Mouse (Mus musculus) cerebellum, postnatal 4 days (tissue): ENCODE measurements around the gene Rpl27a.

Source experiments
- DNase-seq, 2 experiments: peaks; one replicate each; pipeline ENCODE4 v3.0.0; 2022; ENCODE audit warnings: low spot score in 2 of 2, mixed read lengths in 1 of 2

Gene Rpl27a

DNA sequence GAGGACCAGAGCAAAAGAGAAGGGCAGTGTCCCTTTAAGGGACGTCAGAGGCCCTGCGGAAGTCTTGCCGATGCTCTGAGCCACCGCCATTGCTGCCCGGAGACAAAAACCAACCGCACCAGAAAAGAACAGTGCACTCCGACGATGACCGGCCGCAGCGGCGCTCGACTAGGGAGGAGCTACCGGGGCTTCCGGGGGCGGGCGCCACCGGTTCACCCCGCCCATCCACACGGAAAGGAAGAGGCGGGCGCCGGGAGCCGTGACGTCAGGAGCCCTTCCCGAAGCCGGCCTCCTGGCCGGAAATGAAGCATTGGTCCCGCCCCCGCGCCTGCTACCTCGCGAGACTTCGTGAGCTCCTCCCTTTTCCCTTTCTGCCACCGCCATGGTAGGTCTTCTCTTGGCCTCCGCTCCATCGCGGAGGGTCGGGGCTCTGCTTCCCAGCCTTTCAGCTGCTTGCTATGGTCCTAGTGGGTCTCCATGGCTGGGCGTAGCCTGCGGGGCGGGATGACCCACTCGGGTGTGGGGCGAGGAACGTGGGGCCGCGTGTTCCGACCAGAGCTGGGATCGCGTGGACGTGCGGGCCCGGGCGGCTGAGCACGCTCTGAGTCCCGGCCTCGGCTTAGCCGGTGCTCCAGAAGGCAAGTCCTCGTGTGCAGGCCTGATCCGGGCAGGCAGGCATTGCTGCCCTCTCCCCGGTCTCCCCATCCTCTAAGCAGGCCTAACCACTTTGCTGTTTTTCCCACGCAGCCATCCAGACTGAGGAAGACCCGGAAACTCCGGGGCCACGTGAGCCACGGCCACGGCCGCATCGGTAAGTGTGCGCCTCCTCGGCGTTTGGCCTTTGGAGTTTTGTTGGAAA is at the start of gene Rpl27a:
Rpl27a (plus strand) TSS at position 310 of the 859 bp plus-strand sequence.
- peak; percentile 98 for DNase-seq

DNA sequence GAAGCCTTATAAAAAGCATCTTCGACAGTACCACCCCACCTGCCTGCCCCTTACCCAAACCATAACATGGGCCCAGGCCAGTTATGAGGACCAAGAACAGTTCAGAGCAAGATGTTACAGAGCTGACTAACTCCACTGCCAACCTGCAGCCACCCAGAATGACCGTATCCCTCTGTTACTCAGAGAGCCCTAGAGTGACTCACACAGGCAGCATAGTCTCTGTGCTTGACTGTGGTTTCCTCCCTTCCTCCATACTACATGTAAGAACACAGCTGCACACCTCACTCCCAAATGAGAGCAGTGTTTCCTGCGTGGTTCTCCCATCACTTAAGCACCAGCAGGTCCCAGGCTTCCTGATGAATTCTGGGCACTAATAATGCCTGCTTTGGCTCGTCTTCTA is 48.2 kb upstream of the Rpl27a start:
- DNase-seq, result no peak

DNA sequence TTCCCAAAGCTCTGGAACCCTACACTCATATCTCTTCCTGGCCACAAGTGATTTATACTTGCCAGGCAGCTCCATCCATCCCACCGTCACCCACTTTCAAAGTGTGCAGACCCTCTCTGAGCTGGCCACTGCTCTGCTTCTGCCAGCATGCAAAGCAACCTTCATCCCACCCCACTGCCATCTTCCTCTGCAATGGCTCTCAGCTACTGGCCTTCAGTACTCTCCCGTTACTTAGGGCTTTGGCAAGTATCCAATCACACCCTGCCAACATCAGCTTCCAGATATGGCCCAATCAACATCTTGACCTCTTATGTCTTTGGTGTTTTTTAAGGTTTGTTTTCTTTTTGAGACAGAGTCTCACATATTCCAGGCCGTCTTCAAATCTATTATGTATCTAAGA is 41.0 kb upstream of the Rpl27a start:
- no peak for DNase-seq

DNA sequence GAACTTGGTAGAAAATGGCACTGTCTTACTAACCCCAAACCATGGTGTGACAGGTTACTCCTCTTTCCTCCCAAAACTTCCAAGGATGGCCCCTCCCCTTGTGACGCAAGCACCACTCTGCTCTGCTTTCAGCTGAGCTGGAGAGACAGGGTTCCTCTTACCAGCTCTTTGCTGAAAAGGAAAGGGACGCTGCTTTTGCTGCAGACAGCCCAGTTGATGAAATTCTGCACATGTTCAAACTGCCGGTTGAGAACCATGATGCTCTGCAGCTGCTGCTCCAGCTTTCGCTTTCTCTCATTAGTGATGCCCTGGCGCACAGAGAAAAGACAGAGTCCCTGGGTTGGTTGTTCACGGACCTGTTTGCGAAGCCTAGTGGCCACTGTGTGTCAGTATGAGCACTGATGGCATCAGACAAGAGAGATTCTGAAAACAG is 38.2 kb upstream of the Rpl27a start:
- DNase-seq, result peak in 1 of 2 experiments; percentile 30

DNA sequence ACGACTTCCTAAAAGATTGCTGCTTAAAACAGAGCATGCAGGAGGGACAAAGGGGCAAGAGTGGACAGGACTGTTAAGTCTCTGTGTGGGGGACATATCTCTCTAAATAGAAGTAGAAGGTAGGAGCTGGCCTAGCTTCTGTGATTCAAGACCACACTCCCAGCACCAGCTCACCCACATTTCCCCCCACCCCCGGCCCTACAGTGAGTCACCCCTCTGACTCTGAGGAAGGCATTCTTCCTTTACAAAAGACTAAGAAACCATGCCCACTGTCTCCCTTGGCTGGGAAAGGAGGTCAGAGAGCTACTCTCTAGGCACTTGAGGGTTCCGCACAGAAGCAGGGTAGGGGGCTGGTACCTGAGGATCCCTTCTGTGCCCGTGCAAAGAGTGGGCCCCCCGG is 34.7 kb upstream of the Rpl27a start:
- no peak for DNase-seq

DNA sequence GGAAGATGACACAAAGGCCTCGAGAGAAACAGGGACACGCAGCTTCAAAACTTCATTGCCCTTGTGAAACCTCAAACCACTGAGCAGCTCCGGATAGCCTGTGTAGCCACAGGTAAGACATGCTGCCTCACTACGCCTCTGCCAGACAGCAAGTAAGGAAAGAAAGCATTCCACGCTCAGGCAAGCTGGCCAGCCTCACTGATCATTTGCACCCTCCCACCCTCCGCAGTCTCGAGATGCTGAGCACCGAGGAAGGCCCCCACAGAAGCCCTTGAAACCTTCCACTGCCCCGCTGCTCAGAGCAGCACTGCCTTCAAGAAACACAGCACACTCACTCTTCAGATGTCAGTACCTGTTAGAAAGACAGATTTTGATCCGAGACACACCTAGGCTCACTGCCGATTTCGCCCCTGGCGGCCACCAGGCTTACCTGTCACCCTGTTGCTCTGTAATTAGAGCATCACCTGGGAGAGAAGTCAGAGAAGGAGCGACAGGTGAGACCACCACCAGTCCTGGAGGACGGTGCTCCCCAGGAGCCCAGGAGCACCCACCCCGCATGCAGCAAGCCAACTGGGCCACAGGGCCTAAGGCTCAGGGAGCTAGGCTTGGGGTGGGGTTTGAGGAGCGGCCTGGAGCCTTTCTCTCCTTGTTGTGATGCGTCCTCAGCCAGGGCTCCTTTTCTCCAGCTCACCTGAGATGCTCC is 26.2 kb upstream of the Rpl27a start:
- DNase-seq, result no peak

DNA sequence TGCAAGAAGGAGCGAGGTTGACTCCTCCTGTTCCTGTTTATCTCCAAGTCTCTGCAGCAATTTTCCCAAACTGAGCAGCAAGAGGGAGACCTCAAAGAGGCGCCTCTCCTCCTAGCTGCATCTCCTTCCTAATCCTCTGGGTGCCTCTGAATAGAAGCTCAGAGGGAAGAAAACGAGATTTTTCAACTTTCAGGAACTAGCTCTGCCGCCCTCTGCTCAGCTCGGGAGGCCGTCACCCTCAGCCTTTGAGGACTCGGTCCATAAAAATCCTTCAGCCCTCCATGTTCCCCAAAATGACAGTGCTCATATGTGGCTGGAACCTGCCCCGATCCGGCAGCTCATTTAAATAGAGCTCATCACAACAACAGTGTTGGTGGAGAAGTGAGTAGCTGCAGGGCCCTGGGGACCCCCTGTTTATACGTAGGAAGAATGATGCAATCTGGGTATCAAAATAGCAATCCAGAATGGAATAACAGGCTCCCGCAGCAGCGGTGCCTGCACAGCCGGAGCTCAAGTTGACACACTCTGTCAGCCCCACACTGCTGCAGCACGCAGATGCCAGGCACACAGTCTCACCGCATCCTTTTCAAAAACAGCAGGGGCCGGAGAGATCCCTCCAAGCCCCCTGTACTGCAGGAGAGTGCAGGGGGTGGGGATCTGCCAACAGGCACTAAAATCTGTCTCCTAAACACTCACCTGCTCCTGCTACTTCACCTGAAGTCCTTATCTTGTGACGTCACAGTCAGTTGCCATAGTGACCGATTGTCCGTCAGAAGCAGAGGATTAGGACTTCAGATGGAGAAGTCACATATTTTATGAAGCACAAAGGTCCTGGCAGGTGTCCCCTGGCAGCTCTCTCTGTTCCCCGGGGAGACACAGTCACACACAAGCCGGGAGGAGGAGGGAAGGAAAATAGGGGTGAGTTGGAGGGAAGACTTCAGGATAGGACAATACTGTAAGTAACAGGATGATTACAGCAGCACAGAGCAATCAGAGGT is 25.3 kb upstream of the Rpl27a start:
- DNase-seq, result peak in 1 of 2 experiments; percentile 10

DNA sequence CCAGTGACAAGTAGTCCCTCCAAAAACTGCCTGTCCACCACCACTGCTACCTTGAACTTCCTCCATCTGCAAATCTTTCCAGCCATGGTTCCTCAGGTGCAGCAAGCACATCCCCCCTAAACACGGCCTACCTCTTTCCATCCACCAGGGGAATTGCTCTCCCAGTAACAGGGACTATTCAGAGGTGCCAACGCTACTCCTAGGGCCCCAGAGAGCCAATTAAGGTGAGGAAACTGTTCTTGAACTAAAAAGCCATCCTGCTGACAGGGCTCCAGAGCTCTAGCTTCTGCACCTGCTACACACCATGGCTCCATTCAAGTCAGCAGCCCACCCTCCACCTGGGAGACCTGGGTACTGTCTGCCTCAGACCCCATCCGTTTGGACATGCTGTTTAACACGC is 21.4 kb upstream of the Rpl27a start:
- no peak for DNase-seq

DNA sequence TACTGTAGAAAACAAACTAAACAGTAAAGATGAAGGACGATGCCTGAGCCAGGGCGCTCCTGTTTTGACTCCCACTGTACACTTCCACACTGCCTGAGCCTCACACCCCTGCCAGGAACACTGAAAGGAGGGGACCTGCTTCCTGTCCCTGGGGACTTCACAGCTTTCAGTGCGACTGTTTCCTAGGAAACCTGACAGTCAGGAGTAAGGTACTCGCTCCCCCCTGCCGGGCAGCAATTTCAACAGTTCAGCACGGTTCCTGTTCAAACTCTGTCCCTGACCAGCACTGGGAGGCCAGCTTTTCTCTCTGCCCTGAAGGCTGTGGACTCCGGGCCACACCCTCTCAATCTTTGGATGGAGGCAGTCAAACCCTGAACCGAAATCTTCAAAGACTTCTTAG is 11.8 kb upstream of the Rpl27a start:
- DNase-seq, result no peak

DNA sequence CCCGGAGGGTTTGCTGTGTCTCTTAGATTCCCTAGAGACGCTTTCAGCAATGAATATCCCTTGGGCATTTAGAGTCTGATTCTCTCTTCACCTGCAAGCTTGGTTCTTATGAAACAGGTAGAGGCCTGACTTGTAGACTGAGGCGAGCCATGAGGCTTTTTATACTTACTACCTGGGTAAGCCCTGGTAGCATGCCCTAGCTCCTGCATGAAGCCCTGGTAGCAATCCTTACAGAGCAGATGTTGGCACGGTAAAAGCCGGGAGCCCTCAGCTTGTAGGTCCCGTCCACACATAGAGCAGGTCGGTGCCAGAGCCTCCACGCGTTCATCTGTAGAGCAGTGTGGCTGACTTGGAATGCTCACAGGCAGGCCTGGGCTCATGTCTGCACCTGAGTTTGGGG is 11.4 kb upstream of the Rpl27a start:
- DNase-seq, result no peak

DNA sequence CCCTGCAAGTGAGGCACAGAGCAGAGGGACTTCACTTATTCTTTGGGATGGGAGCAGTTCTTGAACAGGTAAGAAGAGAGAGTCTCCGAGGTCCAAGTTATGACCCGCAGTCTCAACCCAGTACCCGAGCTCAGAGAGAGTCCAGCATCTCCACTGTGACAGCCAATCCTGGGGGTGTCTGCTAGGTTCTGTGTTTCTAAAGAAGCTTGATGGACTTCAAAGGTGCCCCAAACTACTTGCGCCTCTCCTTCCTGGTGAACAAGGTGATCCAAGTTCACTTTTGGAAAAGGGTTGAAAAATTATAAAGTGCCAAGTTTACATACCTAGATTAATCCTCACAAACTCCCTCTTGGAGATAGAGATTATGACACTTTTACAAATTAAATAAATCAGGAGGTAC is 10.9 kb upstream of the Rpl27a start, which contains the start of gene Trim66:
Trim66 (minus strand) TSS at position 101 of the 400 bp plus-strand sequence.
- no peak for DNase-seq

DNA sequence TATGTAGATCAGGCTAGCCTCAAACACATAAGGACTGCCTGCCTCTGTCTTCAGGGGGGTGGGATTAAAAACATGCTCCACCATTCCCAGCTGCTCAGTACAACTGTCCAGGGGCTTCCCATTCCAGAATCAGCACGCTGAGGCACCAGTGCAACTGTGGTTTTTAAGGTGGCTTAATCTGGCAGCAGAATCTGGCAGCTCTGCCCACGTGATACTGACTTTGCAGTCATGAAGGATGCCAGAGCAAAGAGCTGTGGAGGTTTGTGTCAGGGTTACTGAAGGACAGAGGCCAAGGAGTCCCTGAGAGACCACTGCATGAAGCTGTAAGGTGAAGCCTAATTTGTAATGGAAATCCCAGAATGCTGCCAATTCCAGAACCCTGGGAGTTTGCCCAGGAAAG is 8.1 kb upstream of the Rpl27a start:
- DNase-seq, result no peak

DNA sequence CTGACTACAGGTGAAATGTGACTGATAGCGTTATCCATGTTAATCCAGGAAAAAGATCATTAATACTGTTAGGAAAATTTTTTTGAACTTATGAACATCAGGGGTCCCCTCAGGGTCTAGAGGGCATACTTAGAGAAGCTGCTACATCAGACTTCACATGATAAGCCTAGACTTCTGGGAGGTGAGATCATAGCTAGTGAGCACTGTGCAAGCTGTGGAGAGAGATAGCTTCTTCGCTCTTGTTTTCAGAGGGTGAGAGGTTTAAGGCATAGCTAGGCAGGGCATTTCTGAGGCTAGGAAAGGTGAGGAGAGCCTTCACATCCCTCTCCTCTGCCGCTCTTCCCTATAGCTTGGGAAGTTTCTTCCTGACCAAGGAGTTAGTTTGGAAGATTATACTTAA is 7.1 kb upstream of the Rpl27a start:
- DNase-seq, result no peak

DNA sequence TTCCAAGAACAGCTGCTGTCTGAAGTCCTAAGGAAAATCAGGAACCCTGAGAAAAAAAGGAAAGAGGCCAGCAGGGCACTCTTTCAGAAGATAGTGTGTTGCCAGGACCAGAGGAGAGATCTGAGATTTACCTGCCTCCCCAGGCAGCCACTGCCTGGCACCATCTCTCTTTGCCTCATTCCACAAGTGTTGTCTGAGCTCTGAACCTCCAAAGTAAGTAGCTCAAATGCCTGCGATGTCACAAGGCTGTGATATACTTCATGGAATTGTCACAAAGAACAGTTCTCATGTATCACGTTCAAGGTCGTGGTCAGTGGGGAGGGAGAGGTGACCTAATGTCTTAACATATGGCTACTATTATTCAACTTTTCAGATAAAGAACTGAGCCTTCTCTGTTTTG is 2.4 kb upstream of the Rpl27a start:
- no peak for DNase-seq

DNA sequence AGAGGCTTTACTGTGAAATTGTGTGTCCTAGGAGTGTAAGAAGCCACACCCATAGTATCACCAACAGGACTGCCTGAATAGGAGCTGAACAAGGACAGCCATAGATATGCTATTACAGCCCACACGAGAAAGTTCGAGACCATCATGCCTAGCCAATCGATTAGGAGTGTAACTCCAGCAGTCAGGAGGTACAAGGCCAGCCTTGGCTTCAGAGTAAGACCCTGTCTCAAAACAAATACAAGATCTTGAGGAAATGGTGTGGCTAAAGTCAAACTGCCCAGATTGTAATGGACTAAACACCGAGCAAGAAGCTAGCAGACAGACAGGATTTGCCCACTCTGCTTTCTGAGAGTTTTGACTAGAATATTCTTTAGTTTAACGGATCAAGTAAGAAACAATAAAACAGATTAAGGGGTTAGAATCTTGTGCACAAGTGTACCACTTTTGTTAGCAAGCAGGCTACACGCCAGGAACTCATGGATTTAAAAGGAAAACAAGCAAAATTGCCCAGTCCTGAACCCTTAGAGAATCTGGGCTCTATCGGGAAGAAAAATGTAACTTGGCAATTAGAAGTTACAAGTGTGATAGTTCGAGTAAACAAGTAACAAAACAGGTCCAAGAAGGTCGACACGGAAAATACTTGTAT is 788 bp upstream of the Rpl27a start:
- no peak for DNase-seq

DNA sequence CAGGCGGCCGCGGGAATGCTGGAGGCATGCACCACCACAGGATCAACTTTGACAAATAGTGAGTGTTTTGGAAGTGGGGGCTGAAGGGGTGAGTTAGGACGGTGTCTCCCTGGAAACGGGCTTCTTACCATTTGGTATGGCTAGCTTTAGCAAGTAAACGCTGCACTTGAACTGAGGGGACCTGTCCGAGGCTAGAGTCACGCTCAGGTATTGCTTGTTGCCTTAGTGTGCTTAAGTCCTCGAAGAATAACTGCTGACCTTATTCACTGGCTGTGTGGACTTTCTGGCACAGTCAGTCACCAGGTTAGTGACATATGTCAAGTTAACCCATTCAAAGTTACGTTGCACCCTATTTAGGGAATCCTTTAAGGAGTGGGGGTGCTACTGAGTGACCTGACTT is 989 bp downstream of the Rpl27a start:
- no peak for DNase-seq

DNA sequence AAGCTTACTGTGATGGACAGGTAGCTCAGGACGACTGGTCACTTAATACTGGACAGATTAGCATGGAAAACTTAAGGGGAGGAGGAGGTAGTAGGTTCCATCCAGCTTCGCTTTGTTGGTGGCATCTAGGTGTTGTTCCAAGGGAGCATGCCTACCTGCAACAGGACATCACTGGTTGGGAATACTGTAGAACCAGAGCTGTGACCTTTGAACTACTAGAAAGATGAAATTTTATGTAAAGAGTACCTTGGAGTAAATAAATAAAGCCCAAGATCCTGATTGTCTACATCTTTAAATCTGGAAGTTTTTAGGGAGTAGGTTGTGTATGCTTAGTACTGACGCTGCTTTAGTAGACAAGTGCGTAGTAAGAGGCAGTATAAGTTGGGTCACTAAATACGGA is 3.1 kb downstream of the Rpl27a start:
- DNase-seq, result no peak

DNA sequence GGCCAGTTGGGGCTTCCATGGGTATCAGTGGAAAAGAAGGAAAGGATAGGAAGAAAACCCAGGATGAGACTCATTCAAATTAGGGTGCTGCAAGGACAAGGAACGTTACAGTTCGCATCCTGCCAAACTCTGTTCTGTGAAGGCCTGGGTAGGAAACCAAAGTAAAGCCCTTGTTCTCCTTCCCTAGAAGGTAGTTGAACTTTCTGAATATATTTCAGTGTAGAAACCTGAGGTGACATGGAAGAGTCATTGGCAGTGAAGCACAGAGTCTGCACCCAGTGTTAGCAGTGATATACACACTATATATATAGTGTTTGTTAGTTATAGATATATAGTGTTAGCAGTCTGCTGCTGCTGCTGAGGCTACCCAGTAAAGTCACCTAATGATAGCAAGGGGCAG is 4.4 kb downstream of the Rpl27a start:
- no peak for DNase-seq

DNA sequence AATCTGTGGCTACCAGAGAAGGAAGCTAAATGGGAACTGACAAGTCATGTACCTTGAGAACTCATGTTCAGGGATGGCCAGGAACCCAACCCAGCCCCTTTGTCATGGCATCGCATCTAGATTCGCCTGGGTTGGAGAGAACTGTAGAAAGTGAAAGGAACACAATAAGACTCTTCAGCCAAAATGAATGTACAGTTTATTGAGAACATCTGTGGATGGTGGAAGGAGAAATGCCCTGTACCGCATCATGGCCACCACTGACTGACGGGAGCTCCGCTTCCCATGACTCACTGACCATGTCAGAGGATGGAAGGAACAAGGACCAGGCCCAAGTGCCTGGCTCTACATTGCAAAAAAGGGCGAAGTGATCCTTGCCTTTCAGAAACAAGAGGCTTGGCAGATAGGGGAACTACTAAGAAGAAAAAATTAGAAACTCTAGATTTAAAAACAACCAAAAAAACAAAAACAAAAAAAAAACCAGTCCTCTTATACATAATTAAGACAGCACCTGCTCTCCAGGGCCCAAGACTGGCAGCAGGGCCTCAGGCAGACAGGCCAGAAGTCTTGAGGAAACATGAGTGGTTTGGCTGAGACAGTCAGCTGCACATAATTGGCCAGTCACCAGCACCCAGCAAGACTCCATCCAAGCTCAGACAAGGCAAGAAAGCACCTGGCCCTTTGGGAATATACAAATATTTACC is 4.9 kb downstream of the Rpl27a start:
- no peak for DNase-seq

DNA sequence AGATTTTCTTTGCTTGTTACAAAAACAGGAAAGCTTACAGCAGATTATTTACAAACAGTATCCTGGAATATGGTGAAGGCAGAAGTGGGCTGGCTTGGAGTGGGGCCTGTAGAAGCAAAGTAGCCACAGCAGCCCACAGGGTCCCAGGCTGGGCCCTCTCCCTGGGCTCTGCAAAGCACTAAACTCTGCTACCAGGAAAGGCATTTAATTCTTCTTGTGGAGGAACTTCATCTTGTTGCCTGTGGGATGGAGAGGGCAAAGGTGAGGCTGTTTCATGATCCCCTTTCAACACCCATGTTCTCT is 5.4 kb downstream of the Rpl27a start:
- no peak for DNase-seq

DNA sequence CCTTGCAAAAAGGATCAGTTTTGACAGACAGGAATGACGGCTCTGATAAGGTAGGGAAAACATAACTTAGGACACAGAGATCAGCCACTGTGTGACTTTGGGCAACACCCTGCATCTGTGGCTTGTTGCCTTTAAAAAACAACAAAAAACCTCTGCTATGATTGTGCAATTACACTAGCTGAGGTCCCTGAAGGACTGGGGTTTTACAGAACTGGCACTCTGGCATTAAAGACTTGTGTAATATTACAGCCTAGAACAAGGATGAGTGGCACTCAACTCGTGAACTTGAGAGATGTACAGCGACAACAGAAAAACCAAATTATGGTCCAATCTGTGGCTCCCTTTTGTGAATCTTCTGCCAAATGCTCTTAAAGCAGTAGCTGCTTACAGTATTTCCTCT is 5.8 kb downstream of the Rpl27a start:
- DNase-seq, result no peak
